Mouse (Mus musculus): ENCODE data around the gene Arpc4. TPM values are rescaled to one million over a fixed set of nuclear protein-coding genes. Genes with fewer than 3 reads are reported as not detected.

Gene Arpc4
- total and polyA plus RNA-seq, 3 experiments: 150 to 314 (median 202) TPM

GRCm38 (mm10) chr6:113329396-113329795 lies 48.5 kb upstream of the Arpc4 start:
- peaks cover 43 to 60% of the 10 kb centered on the region in 2 experiments for H3K36me3 ChIP-seq (replicated peaks in 1 of 2; ENCODE audit: control insufficient read depth in 1 of 2, insufficient read depth in 1 of 2, low read length in 1 of 2)
- no peak for TF ChIP-seq CHD1 (IDR thresholded peaks at IDR 0.05; ENCODE audit: low read depth, low read length)
- TF ChIP-seq MAX (IDR thresholded peaks at IDR 0.05; ENCODE audit: low read length): no peak
- no peaks in the 10 kb centered on the region for H3K79me2 ChIP-seq (replicated peaks; ENCODE audit: control insufficient read depth, extremely low read depth, insufficient read depth, poor library complexity, severe bottlenecking)
- no peak for DNase-seq (ENCODE audit: extremely low read depth)
- no peaks in the 10 kb centered on the region for H3K9me3 ChIP-seq (replicated peaks; ENCODE audit: low read length)
- no peaks in the 10 kb centered on the region for H3K27me3 ChIP-seq (replicated peaks)
- in situ Hi-C loops (cut with MboI; ENCODE audit: low pct_ligation_motif_present, low pct_unique_long_range_greater_than_20kb, low sequenced_read_pairs) (no loop called here), dilution Hi-C loops (cut with MboI; ENCODE audit: extremely low pct_ligation_motif_present, extremely low pct_unique_long_range_greater_than_20kb, low sequenced_read_pairs) (no loop called here)
- no peak overlapping the region for H3K4me3 ChIP-seq (replicated peaks in 1 of 3; ENCODE audit: low read depth in 2 of 3, low read length in 2 of 3, poor library complexity in 1 of 3)
- H3K9ac ChIP-seq (ENCODE audit: insufficient read depth, low read depth): no peak overlapping the region
- no peak overlapping the region for H3K4me2 ChIP-seq (ENCODE audit: insufficient read depth, low read depth, poor library complexity, severe bottlenecking)
- H3K27ac ChIP-seq (ENCODE audit: insufficient read depth, low read depth): no peak overlapping the region
- H3K4me1 ChIP-seq (ENCODE audit: control insufficient read depth in 1 of 2, insufficient read depth in 2 of 2): peaks cover 12 to 39% of the 10 kb centered on the region in 2 experiments

DNA sequence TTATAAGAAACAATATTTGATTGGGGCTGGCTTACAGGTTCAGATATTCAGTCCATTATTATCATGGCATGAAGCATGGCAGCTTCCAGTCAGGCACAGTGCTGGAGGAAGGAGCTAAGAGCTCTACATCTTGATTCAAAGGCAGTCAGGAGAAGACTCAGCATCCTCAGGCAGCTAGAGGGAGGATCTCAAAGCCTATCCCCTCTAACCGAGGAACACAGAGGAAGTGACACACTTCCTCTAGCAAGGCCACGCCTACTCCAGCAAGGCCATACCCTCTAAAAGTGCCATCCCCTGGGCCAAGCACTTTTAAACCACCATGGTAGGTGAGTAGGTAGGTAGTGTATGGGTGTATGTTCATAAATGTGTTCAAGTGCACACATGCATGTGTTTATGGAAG lies 47.4 kb upstream of the Arpc4 start:
- no peaks in the 10 kb centered on the region for H3K27me3 ChIP-seq (replicated peaks)
- DNase-seq (ENCODE audit: extremely low read depth): peak; percentile 78
- in situ Hi-C loops (cut with MboI; ENCODE audit: low pct_ligation_motif_present, low pct_unique_long_range_greater_than_20kb, low sequenced_read_pairs): no loop called here
- H3K36me3 ChIP-seq (replicated peaks in 1 of 2; ENCODE audit: control insufficient read depth in 1 of 2, insufficient read depth in 1 of 2, low read length in 1 of 2): peaks cover 54 to 60% of the 10 kb centered on the region in 2 experiments
- dilution Hi-C loops (cut with MboI; ENCODE audit: extremely low pct_ligation_motif_present, extremely low pct_unique_long_range_greater_than_20kb, low sequenced_read_pairs): no loop called here
- H3K4me2 ChIP-seq (ENCODE audit: insufficient read depth, low read depth, poor library complexity, severe bottlenecking): peak overlapping the region; percentile 55
- H3K9ac ChIP-seq (ENCODE audit: insufficient read depth, low read depth): no peak overlapping the region
- H3K4me1 ChIP-seq (ENCODE audit: control insufficient read depth in 1 of 2, insufficient read depth in 2 of 2): peaks cover 10 to 35% of the 10 kb centered on the region in 2 experiments
- no peaks in the 10 kb centered on the region for H3K79me2 ChIP-seq (replicated peaks; ENCODE audit: control insufficient read depth, extremely low read depth, insufficient read depth, poor library complexity, severe bottlenecking)
- H3K27ac ChIP-seq (ENCODE audit: insufficient read depth, low read depth): no peak overlapping the region
- TF ChIP-seq SIN3A (IDR thresholded peaks at IDR 0.05; ENCODE audit: low read length) (0 out of 2 replicates have a peak, but pooled peaks have one; percentile 38), HCFC1 (IDR thresholded peaks at IDR 0.05; ENCODE audit: low read depth, low read length) (peak; percentile 22; the same call in 1 of the 2 replicates), E2F4 (IDR thresholded peaks at IDR 0.05; ENCODE audit: insufficient replicate concordance, low read depth, low read length) (no peak), USF2 (conservative IDR thresholded peaks at IDR 0.05; ENCODE audit: low read depth, low read length) (no peak), ZNF384 (IDR thresholded peaks at IDR 0.05; ENCODE audit: low read depth, low read length) (no peak), CHD2 (IDR thresholded peaks at IDR 0.05; ENCODE audit: low read length) (no peak), PAX5 (IDR thresholded peaks at IDR 0.05; ENCODE audit: low read length) (no peak), KAT2A (IDR thresholded peaks at IDR 0.05; ENCODE audit: insufficient replicate concordance, low read length) (no peak), GABPA (IDR thresholded peaks at IDR 0.05; ENCODE audit: insufficient replicate concordance, low read depth, low read length) (no peak), POLR2A (IDR thresholded peaks at IDR 0.05; ENCODE audit: low read depth, low read length) (peak; percentile 65), ZKSCAN1 (IDR thresholded peaks at IDR 0.05; ENCODE audit: borderline replicate concordance, low read depth, low read length) (no peak), CTCF (conservative IDR thresholded peaks at IDR 0.05 in 1 of 2, IDR thresholded peaks at IDR 0.05 in 1 of 2; ENCODE audit: low read depth in 2 of 2, low read length in 2 of 2) (no peak), MAX (IDR thresholded peaks at IDR 0.05; ENCODE audit: low read length) (no peak), ZC3H11A (IDR thresholded peaks at IDR 0.05; ENCODE audit: low read depth, low read length) (no peak), TBP (conservative IDR thresholded peaks at IDR 0.05; ENCODE audit: low read depth, low read length) (peak; percentile 71), NELFE (IDR thresholded peaks at IDR 0.05; ENCODE audit: low read depth, low read length) (no peak), CHD1 (IDR thresholded peaks at IDR 0.05; ENCODE audit: low read depth, low read length) (no peak), JUN (IDR thresholded peaks at IDR 0.05; ENCODE audit: insufficient read depth, low read depth, low read length) (no peak), BHLHE40 (IDR thresholded peaks at IDR 0.05; ENCODE audit: low read depth, low read length) (no peak), ZMIZ1 (IDR thresholded peaks at IDR 0.05; ENCODE audit: low read depth, low read length) (peak; percentile 48; the same call in 1 of the 2 replicates), ETS1 (conservative IDR thresholded peaks at IDR 0.05; ENCODE audit: low read depth, low read length) (no peak), MEF2A (IDR thresholded peaks at IDR 0.05; ENCODE audit: borderline replicate concordance, low read depth, low read length) (no peak), MXI1 (IDR thresholded peaks at IDR 0.05; ENCODE audit: low read depth, low read length) (no peak), ELF1 (IDR thresholded peaks at IDR 0.05; ENCODE audit: low read depth, low read length) (peak; percentile 48), JUND (conservative IDR thresholded peaks at IDR 0.05; ENCODE audit: low read depth, low read length) (no peak), RCOR1 (conservative IDR thresholded peaks at IDR 0.05; ENCODE audit: low read depth, low read length) (no peak), NRF1 (IDR thresholded peaks at IDR 0.05; ENCODE audit: low read depth, low read length) (no peak), TCF12 (IDR thresholded peaks at IDR 0.05; ENCODE audit: low read depth, low read length) (no peak)
- no peaks in the 10 kb centered on the region for H3K9me3 ChIP-seq (replicated peaks; ENCODE audit: low read length)
- H3K4me3 ChIP-seq (replicated peaks in 1 of 3; ENCODE audit: low read depth in 2 of 3, low read length in 2 of 3, poor library complexity in 1 of 3): peak overlapping the region; percentile 8 to 39 (median 24)
